ENCODE assay signal across 29 mouse cellular contexts in genomic region chr12:38545431-38545830, GRCm38 (mm10).
A peak's percentile ranks its signal among the peaks of the same experiment; 100 is the strongest.
DNase-seq lines count a peak whose midpoint lies in the region; ATAC-seq lines count a peak whose summit lies in the region.
"Had no signal": no experiment of that assay in that cellular context is flagged by ENCODE, and none has a peak within 500 bp of the region (broad histone marks: within the 10 kb centered on the region; RNA-seq: fewer than 3 reads in every experiment).

No protein-coding gene starts in this region.

- no peak for ATAC-seq in midbrain, embryonic 11.5 days (ENCODE audit: low FRiP score)
- peak; percentile 64; the same call in 1 of the 2 replicates for ATAC-seq in limb, embryonic 13.5 days (ENCODE audit: low FRiP score, low read depth)
- ATAC-seq: forebrain, embryonic 13.5 days; forebrain, embryonic 16.5 days; hindbrain, postnatal 0 days; inflammation-experienced regulatory T-cells, adult 6 months; intestine, embryonic 16.5 days had no signal

- no peaks in the 10 kb centered on the region for H3K27me3 ChIP-seq in midbrain, embryonic 11.5 days (ENCODE audit: control insufficient read depth, insufficient read depth, low read length)
- H3K27me3 ChIP-seq in midbrain, embryonic 10.5 days (ENCODE audit: low read depth, poor library complexity, severe bottlenecking): no peaks in the 10 kb centered on the region
- no peaks in the 10 kb centered on the region for H3K27me3 ChIP-seq in limb, embryonic 13.5 days
- H3K27me3 ChIP-seq: CH12.LX; embryonic facial prominence, embryonic 13.5 days; forebrain, embryonic 13.5 days; heart, embryonic 13.5 days had no signal

- H3K4me1 ChIP-seq in midbrain, embryonic 11.5 days (ENCODE audit: control insufficient read depth, insufficient read depth, low read length): no peaks in the 10 kb centered on the region
- no peaks in the 10 kb centered on the region for H3K4me1 ChIP-seq in midbrain, embryonic 10.5 days
- H3K4me1 ChIP-seq in limb, embryonic 13.5 days: peaks cover 5% of the 10 kb centered on the region; the same call in 1 of the 2 replicates
- H3K4me1 ChIP-seq: embryonic facial prominence, embryonic 13.5 days; forebrain, embryonic 10.5 days; forebrain, embryonic 13.5 days; heart, embryonic 10.5 days; heart, embryonic 13.5 days had no signal

- H3K9me3 ChIP-seq in midbrain, embryonic 11.5 days (ENCODE audit: control insufficient read depth, low read length): no peaks in the 10 kb centered on the region
- no peaks in the 10 kb centered on the region for H3K9me3 ChIP-seq in midbrain, embryonic 10.5 days (replicated peaks)
- H3K9me3 ChIP-seq in limb, embryonic 13.5 days: no peaks in the 10 kb centered on the region
- H3K9me3 ChIP-seq: embryonic facial prominence, embryonic 13.5 days; forebrain, embryonic 10.5 days; forebrain, embryonic 13.5 days; heart, embryonic 10.5 days; heart, embryonic 13.5 days had no signal

- H3K27ac ChIP-seq in midbrain, embryonic 11.5 days (ENCODE audit: low read depth, low read length): no peak overlapping the region
- H3K27ac ChIP-seq in midbrain, embryonic 10.5 days (replicated peaks): no peak overlapping the region
- H3K27ac ChIP-seq in limb, embryonic 13.5 days: 0 out of 2 replicates have a peak overlapping the region, but pooled peaks have one; percentile 28
- H3K27ac ChIP-seq: embryonic facial prominence, embryonic 13.5 days; forebrain, embryonic 10.5 days; forebrain, embryonic 13.5 days; heart, embryonic 10.5 days; heart, embryonic 13.5 days; hindbrain, embryonic 14.5 days; hindbrain, postnatal 0 days had no signal

- H3K4me2 ChIP-seq in midbrain, embryonic 11.5 days: no peak overlapping the region
- no peak overlapping the region for H3K4me2 ChIP-seq in limb, embryonic 13.5 days (replicated peaks)
- H3K4me2 ChIP-seq: embryonic facial prominence, embryonic 13.5 days; forebrain, embryonic 13.5 days; heart, embryonic 13.5 days; hindbrain, embryonic 14.5 days had no signal

- no peaks in the 10 kb centered on the region for H3K36me3 ChIP-seq in midbrain, embryonic 11.5 days (ENCODE audit: control insufficient read depth, insufficient read depth, low read length)
- no peaks in the 10 kb centered on the region for H3K36me3 ChIP-seq in midbrain, embryonic 10.5 days
- no peaks in the 10 kb centered on the region for H3K36me3 ChIP-seq in limb, embryonic 13.5 days
- H3K36me3 ChIP-seq: embryonic facial prominence, embryonic 13.5 days; forebrain, embryonic 10.5 days; G1E; heart, embryonic 10.5 days; heart, embryonic 13.5 days had no signal

- WGBS in midbrain, embryonic 11.5 days: 80% methylated on average over 4 of the region's 4 CpGs
- 76% methylated on average over 4 of the region's 4 CpGs for WGBS in midbrain, embryonic 10.5 days
- WGBS in limb, embryonic 13.5 days: 41% methylated on average over 4 of the region's 4 CpGs

- no peak overlapping the region for H3K4me3 ChIP-seq in midbrain, embryonic 11.5 days (ENCODE audit: low read depth, low read length)
- H3K4me3 ChIP-seq in midbrain, embryonic 10.5 days: no peak overlapping the region
- no peak overlapping the region for H3K4me3 ChIP-seq in limb, embryonic 13.5 days
- H3K4me3 ChIP-seq: embryonic facial prominence, embryonic 13.5 days; forebrain, embryonic 10.5 days; forebrain, embryonic 13.5 days; heart, embryonic 10.5 days; heart, embryonic 13.5 days had no signal

- peak; percentile 2 to 4 for DNase-seq in cerebellum, postnatal 10 days
- DNase-seq in cerebellum, postnatal 36 days: no peak
- peak; percentile 23 for DNase-seq in midbrain, embryonic 11.5 days (ENCODE audit: low spot score, missing footprints)
- DNase-seq in midbrain, embryonic 10.5 days (ENCODE audit: low spot score): no peak
- DNase-seq in adrenal gland, postnatal 10 days: no peak
- no peak for DNase-seq in urinary bladder, adult 18-20 months (ENCODE audit: low spot score in 2 of 2)
- DNase-seq: adrenal gland, adult 2 months; adrenal gland, postnatal 25 days; B cell, adult 2 months; cerebellum, adult 11 months; cerebellum, adult 2 months; cerebellum, adult 9-11 months; gastrocnemius, postnatal 25 days; heart, adult 18-20 months; heart, postnatal 14 days; heart, postnatal 4 days had no signal

- no peak overlapping the region for H3K9ac ChIP-seq in midbrain, embryonic 11.5 days (ENCODE audit: low read length)
- H3K9ac ChIP-seq in limb, embryonic 13.5 days: no peak overlapping the region
- H3K9ac ChIP-seq: embryonic facial prominence, embryonic 13.5 days; forebrain, embryonic 13.5 days; heart, embryonic 13.5 days; hindbrain, embryonic 14.5 days had no signal

Comparison
In these comparisons a context has a peak if more than half of its experiments do, and no peak if none do; other contexts are left out.
1. DNase-seq: peak in cerebellum, postnatal 10 days (2 of 2) and midbrain, embryonic 11.5 days (single experiment); none in cerebellum, postnatal 36 days (0 of 2), midbrain, embryonic 10.5 days (single experiment), adrenal gland, postnatal 10 days (single experiment) and urinary bladder, adult 18-20 months (0 of 2).